Mouse (Mus musculus) gastrocnemius, adult 8-10 months (tissue): Measurements from ENCODE around the gene Spin2e. TPM values are rescaled to one million over a fixed set of nuclear protein-coding genes. Genes with fewer than 3 reads are reported as not detected.
"Not testable (repeated sequence)": the region's sequence is repeated elsewhere in the genome, so short reads cannot be mapped to it uniquely, and the experiment has no call there.

Source experiments
- DNase-seq, 2 experiments: peaks; one replicate each; pipeline ENCODE4 v3.0.0; 2022; ENCODE audit warnings: low spot score in 2 of 2
- total RNA-seq, 4 experiments: library from RNA; stranded (reverse); gene quantifications; 2 replicates each; pipeline ENCODE4 v1.2.4; 2022

Gene Spin2e
- not detected for total RNA-seq

DNA sequence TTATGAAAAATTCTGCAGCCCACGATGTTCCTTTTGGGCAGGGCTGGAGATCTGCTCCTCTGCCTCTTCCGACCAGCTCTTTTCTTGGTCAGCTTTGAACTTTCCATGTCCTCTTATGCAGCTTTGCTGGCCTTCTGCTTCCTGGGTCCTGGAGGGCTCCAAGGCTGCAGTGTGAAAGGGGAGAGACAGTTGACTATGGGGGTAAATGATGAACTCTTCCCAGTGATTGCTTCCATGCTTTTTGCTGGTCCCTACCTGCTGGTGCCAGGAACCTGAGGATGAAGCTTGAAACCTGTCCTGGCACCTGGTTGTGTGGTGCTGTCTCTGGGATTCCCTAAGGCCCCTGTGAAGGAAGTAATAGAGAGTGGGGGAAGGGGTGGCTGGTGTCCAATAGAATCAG is at the start of gene Spin2e:
Spin2e (minus strand) TSS at position 101 of the 400 bp plus-strand sequence.
- not testable (repeated sequence) for DNase-seq

- not testable (repeated sequence) for DNase-seq
Observed at GRCm38 (mm10) chrX:31574183-31574582, 44.5 kb downstream of the Spin2e start, which contains the start of gene Gm21883. TSS of gene Gm21883 (minus strand) at chrX:31574283.

Other genes with a start within 250 kb of the Spin2e start
- gene Btbd35f19, start 235.0 kb downstream of the Spin2e start, total RNA-seq, result not detected
- not detected for gene Gm21883, start 44.6 kb downstream of the Spin2e start, total RNA-seq
- not detected for gene Btbd35f25, start 98.2 kb upstream of the Spin2e start, total RNA-seq